Mouse (Mus musculus) liver, embryonic 14.5 days (tissue): ENCODE measurements around the gene Enox1.

ENCODE experiments used
- CTCF ChIP-seq: IDR thresholded peaks from 2 replicates; pipeline ENCODE4 v1.5.1; 2016; ENCODE audit warnings: antibody characterized with exemption, low read depth, control low read depth
- EP300 ChIP-seq: IDR thresholded peaks from 2 replicates; pipeline ENCODE4 v1.6.1; 2016; ENCODE audit warnings: antibody characterized with exemption, low read depth

DNA sequence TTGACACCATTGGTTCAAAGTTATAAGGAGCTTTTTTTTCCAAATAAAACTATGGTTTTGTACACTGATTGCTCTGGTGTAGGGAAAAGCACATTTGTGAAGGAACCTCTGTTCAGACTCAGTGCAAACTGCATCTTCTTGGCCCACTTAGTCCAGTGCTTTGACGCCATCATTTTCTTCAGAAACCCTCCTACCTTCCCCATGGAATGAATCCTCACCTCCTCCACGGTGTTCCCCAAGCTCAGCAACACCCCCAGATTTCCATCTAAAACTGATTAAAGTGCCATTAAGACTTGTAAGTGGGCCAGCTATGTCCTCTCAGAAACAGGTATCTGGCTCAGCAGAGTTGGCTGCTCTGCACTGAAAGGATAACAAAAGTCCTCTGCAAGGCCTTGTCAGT, 167.8 kb downstream of the Enox1 start:
- no peak for TF ChIP-seq CTCF
- TF ChIP-seq EP300: no peak
